Mouse (Mus musculus) lung, postnatal 36 days (tissue): ENCODE measurements at regions not wholly inside any gene's neighbourhood (a gene's known extent, or its start where the extent isn't known, plus 50 kb on each side); places are given as distances from the start of the nearest gene placed in this dataset.

Source experiments
- DNase-seq: peaks from one replicate; pipeline ENCODE4 v3.0.0; 2022; ENCODE audit warnings: mixed read lengths

DNA sequence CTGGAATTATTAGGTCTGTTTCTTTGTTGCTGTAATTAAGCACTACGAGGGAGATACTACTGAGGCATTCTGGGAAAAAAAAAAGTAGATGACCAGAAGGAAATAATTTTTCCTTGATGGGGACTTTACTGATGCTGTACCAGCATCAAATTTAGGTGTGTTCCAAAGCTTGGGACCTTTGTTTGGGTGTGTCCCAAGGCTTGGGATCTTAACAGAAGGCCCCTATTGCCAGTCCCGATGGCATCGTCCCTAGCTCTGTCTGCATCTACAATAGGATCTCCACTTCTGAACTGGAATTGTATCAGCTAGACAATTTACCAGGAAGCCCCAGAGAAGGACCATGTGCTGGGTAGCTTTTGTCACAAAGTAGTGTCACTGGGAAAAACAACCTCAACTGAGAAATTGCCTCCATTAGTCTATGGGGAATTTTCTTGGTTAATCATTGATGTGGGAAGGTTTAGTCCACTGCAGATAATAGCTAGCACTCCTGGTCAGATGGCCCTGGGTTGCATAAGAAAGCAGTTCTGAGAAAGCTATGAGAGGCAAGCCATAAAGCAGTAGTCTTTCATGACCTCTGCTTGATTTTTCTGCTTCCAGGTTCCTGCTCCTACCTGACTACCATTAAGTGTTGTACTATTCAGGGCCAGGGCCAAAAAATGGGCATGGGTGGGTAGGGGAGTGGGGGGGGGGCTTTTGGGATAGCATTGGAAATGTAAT, 392.7 kb downstream of the Igsf11 start:
- DNase-seq, result no peak

DNA sequence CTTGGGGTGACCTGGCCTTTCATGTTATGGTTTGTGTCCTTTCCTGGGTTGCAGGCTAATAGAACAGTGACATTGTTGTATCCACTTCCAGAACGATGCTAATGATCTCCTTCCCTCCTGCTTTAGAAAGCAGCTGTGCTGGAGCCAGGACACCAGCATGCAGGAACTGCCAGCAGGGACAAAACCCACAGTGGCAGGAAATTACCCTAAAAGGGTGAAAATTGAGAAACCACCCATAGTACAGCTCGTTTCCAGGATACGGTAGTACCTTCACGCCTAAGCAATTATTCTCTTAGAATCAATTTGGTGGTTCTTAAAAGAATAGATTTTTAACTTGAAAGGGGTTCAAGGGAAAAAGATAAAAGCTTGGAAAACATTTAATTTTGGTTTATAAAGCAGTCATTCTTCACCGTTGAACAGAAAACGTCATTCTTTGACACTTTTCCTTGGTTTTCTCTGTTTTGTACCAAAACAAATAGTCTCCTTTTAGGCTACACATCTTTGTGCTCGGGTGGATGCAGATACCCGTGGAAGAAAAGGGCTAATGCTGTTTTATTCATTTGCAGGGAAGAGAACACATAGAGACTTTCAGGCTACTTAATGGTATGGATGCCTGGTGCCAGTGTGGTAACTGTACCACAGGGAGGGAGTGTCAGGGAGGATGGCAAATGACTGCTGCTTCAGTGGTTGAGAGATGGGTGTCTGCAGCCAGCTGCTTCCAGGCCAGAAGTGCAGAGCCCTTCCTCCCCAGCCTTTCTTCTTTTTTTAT, 394.5 kb downstream of the Igsf11 start:
- no peak for DNase-seq

DNA sequence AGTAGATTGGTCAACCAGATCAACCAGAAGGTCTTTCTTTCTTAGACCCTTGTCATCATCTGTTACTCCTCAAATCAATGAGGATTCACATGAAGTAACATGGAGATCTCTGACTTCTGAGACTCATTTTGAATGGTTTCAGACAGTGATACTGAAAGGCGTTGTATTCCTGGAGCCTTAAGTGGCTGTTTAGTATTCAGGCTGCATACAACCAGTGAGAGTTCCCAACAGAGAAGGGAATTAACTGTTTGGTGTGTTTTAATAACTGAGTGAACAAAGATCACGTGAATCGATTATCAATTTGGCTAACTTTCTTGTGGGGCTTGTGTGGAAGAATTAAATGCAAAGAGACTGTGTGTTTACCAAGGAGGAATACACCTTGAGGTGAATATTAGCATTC, 406.4 kb downstream of the Igsf11 start:
- DNase-seq, result no peak

DNA sequence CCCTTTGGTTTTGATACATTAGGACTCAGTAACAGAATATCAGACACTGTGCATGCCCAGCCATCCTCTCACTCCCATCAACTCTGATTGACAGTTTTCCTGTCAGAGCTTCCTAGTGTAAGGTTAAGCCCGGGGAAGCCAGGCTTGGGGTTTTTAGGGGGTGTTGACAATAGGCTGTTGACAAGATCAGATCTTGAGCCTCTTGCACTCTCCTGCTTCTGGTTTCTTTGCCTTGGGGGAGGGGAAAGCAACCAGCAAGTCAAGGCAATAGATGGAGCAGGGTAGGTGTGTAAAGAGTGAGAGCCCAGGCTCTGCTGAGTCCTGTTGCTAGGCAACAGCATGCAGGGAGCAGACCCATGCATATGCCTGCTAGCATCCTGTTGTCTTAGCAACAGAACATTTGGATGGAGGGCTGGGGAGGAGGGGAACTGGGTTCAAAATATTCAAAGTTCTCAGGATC, 410.5 kb downstream of the Igsf11 start:
- DNase-seq, result no peak

DNA sequence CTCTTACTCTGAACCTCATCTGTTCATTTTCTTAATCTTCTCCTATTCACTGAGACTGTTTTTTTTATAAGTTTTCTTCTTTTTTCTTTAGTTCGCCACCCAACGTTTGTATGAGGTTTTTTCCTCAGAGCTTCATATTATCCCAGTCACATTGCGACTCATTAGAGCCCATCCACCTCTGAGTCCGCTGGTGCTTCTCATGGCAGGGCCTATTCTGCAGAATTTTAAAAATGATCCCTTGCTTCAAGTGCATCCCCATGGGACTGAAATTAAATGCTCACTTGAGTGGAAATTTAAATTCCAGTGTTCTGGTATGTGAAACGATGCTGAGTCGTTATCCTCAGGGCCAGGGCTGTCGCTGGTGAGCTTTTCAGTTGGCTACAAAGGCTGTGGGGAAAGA, 410.9 kb downstream of the Igsf11 start:
- DNase-seq, result no peak

DNA sequence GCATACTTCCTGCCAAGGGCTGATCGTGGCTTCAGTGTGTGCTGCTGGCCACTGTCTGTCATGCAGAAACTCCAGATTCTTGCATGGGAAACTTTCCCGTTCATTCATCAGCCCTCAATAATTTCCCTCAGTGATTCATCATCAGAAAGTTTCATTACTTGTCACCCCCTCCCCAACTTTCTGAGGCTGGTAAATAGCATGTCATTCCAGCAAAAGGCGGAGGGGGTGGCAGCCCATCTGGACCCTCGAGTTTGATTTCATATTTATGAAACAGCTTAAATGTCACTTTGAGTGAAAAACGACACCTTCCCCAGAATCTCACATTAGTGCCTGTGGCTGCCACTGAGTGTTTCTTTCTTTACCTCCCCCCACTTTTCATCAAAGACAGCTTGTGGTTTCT, 415.5 kb downstream of the Igsf11 start:
- no peak for DNase-seq

DNA sequence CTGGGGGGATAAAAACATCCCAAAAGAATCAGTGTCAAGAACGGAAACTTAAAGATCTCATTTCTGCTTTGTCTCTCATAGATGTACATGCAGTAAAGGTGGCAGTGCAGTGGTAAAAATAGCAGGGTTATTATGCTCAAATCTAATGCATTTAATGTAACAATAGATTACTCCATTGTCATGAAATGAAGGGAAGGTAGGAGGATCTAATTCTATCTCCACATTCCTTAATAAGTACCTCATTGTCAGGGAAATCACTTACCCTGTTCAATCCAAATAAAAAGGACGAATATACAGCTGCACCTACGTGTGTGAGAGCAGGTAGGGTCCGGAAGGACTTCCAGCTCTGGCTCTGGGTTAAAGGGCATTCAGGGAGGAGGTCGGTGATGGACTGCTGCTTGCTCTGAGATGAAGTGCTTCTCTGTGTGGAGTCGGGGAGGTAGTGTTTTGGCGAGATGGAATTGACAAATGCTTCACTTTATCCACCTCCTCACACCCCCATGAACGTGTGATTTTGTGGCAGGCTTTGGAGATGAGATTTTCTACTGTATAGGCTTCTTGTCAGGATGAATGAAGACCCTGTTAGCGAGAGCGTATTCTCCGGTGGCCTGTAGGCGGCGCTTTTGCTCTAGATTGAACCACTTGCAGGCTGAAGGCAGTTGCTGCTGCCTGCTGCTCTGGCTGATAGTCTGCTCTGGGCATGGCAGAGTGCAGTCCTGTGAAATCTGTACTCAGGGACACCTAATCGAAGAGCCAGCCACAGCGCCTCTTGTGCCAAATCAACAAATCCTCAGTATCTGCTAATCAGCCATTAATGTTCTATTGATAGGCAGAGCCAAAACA, 424.5 kb downstream of the Igsf11 start:
- DNase-seq, result no peak

DNA sequence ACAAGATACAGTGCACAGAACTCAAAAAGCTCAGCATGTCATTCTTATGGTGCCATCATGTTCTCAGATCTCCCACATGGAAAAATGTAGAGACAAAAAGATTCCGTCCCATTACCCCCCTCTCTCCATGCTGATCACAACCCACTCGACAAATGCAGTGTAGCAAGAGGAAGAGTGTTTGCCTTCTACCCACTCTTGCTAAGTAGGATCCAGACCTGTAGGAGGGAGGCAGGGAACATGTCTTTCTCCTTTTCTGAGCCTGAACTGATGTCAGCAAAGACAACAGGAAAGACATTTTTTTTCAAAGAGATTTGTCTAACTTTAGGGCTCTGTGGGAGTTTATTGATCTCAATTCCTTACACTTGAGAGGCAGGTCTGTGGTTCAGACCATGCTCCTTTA, 433.2 kb downstream of the Igsf11 start:
- no peak for DNase-seq

DNA sequence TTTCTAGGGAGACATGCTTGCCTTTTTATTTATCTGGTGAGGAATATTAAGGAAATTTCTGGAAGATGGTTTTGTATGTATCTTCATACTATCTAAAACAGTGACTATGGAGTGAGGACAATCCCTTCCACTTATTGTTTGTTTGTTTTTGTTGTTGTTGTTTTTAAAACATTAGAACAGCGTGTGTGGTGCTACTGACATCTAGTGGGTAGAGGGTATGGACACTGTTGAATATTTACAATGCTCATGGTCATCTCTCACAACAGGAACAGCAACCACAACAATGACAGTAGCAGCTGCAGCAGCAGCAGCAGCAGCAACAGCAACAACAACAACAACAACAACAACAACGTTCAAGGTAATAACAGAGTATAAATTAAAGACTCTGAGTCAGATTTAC, 471.2 kb downstream of the Igsf11 start:
- no peak for DNase-seq

DNA sequence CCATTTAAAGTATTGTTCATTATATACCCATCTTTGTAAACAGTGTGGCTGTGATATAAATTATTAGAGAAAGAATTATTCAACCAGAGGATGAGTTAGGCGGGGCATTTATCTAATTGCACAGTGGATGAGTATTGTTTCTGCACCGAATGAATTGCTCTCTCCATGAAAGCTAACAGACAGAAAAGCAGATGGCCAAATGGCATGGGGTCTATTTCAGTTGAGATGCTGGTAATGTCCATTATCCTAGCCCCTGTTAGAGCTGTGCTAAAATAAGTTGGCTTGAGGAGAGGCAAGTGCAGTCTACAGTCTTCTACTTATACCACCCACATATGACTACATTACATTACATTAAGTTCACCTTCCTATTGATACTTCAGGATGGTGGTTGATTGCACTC, 475.8 kb downstream of the Igsf11 start:
- no peak for DNase-seq

DNA sequence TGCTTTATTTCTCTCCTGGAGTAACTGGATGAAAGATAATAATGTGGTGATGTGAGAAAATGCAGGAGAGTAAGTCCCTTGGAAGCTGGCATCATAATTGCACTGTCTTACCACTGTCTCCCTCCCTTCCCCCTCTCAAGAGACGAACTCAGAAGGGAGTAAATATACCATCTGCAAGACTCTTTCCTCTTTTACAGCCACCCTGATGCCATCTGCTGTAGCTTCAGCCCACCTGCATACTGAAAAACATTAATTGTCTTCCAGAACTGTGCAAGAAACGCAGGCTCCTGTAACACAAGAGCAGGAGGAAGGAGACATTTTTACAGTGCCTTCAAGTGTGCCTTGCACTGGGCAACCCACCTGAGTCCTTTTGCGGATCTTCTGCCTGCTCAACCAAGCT, 482.1 kb downstream of the Igsf11 start:
- DNase-seq, result no peak

DNA sequence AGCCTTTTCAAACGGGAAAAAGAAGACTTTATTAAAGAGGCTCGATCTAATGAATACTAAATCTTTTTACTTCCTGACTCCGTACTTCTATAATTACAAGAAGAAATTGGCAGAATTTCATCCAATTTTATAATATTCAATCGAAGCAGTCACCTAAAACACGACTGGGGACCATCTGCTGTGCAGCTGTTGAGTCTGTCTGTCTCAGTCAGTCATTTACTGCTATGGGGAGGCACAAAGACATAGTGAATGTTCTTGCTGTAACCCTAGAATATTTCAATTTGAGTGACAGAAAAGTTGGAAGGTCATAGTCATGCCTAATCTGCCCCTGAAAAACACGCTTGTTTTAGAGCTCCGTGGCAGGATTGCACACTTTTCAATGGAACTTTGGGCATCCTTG, 487.5 kb downstream of the Igsf11 start:
- no peak for DNase-seq

DNA sequence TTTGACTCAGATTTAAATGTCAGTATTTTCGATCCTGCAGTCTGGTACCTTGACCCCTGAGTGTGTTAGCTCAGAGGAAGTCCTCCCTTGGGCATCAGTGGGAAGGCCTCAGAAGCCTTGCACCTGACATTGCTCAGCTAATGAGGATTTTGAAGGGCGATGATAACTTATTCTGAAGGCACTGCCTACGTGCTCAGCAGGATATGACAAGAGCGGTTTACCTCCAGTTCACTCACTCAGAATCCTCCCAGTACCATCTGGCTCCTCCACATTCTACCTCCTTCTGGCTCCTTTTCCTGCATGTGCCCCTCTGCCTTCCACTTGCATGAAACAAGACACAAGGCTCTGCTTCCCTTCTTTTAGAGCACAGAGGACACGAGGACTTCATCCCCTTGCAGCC, 497.5 kb downstream of the Igsf11 start:
- DNase-seq, result no peak

DNA sequence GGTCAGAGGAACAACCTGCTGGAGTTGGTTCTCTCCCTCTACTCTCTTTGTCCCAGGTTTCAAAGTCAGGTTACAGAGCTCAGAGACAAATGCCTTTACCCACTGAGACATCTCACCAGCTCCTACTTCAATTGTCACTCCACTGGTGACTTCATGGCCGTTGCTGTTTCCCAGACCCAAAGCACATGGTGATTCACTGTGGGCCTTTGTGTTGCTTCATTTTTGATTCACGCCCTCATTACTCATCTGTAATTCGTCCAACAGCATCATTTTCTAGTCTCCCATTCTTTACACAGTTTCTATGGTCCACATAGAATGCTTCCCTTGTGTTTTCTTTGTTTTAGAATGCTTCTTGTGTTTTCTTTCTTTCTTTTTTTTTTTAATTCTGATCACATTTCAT, 498.2 kb downstream of the Igsf11 start:
- no peak for DNase-seq

DNA sequence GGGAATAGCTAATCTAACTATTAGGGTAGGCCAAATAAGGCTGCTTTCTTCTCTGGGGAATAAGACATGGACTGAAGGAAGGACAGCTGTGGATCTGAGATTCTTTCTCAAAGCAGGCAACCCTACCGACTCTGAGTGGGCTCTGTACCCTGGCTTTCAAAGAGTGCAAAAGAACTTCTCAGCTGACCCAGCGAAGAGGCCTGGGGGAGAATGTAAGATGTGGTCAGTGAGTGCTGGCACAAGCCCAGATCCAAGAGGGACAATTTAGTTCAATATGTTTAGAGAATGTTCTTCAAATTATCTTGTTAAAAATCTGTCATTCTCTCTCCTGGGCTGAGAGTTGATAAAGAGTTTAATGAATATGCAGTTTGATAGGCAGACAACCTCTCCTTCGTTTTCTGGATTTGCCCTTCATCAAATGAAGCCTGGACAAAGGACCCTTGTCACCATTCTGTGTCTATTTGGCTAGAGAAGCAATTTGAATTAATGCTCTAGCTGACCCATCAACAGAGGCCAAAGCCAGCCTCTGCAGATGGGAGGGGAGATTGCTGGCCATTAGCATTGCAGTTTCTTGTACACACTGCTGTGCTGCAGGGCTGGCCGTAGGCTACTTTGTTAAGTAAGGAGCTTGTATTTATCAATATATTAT, 509.8 kb downstream of the Igsf11 start:
- no peak for DNase-seq

DNA sequence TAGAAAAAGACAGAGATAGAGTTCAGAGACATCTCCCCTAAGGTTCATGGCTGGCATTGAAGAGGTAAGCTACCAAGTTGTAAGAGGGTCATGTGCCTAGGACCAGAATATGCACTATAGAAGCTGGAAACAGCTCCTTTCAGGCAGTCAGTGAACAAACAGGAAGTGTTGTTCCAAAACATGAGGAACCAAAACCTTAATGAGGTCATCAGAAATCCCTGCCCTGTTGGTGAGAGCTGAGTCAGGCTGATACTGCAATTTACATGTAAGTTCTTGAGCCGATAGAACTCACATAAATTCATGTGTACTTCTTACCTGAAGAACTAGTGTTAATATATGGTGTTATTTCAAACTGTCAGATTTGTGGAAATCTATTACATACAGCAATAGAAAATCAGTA, 539.1 kb downstream of the Igsf11 start:
- no peak for DNase-seq

DNA sequence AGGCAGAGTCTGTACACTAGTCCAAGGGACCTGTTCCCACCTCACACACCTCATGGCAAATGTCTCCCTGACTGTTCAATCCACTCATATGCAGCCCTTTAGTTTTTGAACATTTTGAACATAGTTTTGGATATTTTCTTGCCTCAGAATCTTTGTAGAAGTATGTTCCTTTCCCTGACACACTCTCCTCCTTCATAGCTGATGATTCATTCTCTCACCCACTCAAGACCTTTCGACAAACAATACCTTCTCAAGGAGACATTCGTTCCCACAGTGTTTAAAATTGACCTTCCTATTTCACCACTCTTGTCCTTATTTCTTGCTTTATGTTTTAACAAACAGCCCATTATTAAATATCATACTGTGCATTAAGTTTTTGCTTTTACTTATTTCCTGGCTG, 538.4 kb upstream of the Lsamp start:
- DNase-seq, result no peak

DNA sequence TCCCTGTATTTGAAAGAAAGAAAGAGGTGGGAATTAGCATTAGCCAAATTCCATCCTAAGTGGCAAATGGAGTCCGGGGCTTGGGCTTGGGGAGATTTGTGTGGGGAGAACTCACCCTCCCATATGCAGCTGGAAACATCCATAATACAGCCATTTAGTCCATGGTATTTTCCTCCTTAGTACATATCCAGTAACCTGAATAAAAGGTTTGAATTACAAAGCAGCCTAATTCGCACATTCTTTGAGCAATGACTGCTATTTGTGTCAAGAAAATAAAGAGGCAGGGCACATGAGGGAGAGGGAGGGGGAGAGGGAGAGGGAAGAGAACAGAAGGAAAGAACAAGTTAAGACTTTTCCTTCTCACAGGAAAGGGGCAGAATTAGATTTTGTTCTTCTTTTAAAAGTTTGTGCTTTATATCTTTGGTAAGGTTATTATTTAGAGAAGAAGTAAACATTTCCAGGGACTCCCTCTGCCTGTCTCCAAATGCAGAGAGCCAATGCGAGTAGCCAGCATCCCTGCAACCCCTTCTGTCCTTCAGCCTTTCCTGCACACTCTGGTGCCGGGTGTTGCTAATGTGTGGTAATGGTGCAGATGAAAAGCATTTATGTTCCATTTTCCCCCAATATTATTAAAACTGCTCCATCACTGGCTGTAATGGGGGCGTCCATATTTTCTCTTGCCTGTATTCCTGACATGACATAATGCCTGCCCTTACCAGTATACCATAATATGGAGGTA, 530.6 kb upstream of the Lsamp start:
- no peak for DNase-seq
